11 mouse cellular contexts compared by ENCODE assay signal in genomic region chr17:81481843-81482490, GRCm38 (mm10). TPM values are rescaled to one million over a fixed set of nuclear protein-coding genes. Genes with fewer than 3 reads are reported as not detected.
DNase-seq lines count a peak whose midpoint lies in the region; ATAC-seq and TF ChIP-seq lines count a peak whose summit lies in the region.
"Had no signal": no experiment of that assay in that cellular context is flagged by ENCODE, and none has a peak within 500 bp of the region (broad histone marks: within the 10 kb centered on the region; RNA-seq: fewer than 3 reads in every experiment).

No protein-coding gene starts in this region.

- WGBS in heart, embryonic 13.5 days, result 39% methylated on average over 11 of the region's 11 CpGs
- 45% methylated on average over 11 of the region's 11 CpGs for WGBS in midbrain, postnatal 0 days
- 86% methylated on average over 11 of the region's 11 CpGs for whole genome bisulfite sequencing in kidney, embryonic 15.5 days
- 88% methylated on average over 11 of the region's 11 CpGs for WGBS in intestine, postnatal 0 days

- H3K4me1 ChIP-seq in heart, embryonic 13.5 days, result peaks cover 73% of the 10 kb centered on the region
- 0 out of 2 replicates have a peak, but pooled peaks cover 6% of the 10 kb centered on the region for H3K4me1 ChIP-seq in midbrain, postnatal 0 days (ENCODE audit: insufficient read depth, low read length)
- peaks cover 12% of the 10 kb centered on the region for H3K4me1 ChIP-seq in kidney, embryonic 15.5 days
- no peaks in the 10 kb centered on the region for H3K4me1 ChIP-seq in intestine, postnatal 0 days (replicated peaks; ENCODE audit: control insufficient read depth, insufficient read depth, low read length)

- peak overlapping the region; percentile 71 for H3K27ac ChIP-seq in layer of hippocampus, adult 2 months
- peak overlapping the region; percentile 89 for H3K27ac ChIP-seq in heart, embryonic 13.5 days (replicated peaks)
- H3K27ac ChIP-seq in midbrain, postnatal 0 days (ENCODE audit: low read depth, low read length), result no peak overlapping the region
- H3K27ac ChIP-seq in kidney, embryonic 15.5 days, result no peak overlapping the region
- no peak overlapping the region for H3K27ac ChIP-seq in intestine, postnatal 0 days (ENCODE audit: low read depth, low read length)

- DNase-seq in layer of hippocampus, adult 2 months (ENCODE audit: low spot score in 2 of 2), result peak in 1 of 2 experiments; percentile 46
- DNase-seq in layer of hippocampus, adult 11-12 months (ENCODE audit: low spot score), result no peak
- peak; percentile 3 for DNase-seq in embryo, embryonic 9.5 days (ENCODE audit: extremely low spot score)
- peak; percentile 58 for DNase-seq in midbrain, postnatal 0 days (ENCODE audit: low spot score)

- TF ChIP-seq CTCF in layer of hippocampus, adult 2 months (conservative IDR thresholded peaks at IDR 0.05), result no peak
- TF ChIP-seq CTCF in midbrain, postnatal 0 days (IDR thresholded peaks at IDR 0.05), result no peak
- no peak for TF ChIP-seq CTCF in intestine, postnatal 0 days (IDR thresholded peaks at IDR 0.05; ENCODE audit: low read depth)

- H3K9me3 ChIP-seq in heart, embryonic 13.5 days, result no peaks in the 10 kb centered on the region
- H3K9me3 ChIP-seq in midbrain, postnatal 0 days (ENCODE audit: low read length), result no peaks in the 10 kb centered on the region
- H3K9me3 ChIP-seq in kidney, embryonic 15.5 days (replicated peaks), result no peaks in the 10 kb centered on the region
- no peaks in the 10 kb centered on the region for H3K9me3 ChIP-seq in intestine, postnatal 0 days (ENCODE audit: control insufficient read depth)

- H3K36me3 ChIP-seq in heart, embryonic 13.5 days, result peaks cover 10% of the 10 kb centered on the region; the same call in 1 of the 2 replicates
- H3K36me3 ChIP-seq in midbrain, postnatal 0 days (ENCODE audit: insufficient read depth, low read length), result no peaks in the 10 kb centered on the region
- no peaks in the 10 kb centered on the region for H3K36me3 ChIP-seq in kidney, embryonic 15.5 days
- H3K36me3 ChIP-seq in intestine, postnatal 0 days (ENCODE audit: control insufficient read depth, insufficient read depth), result no peaks in the 10 kb centered on the region

- H3K9ac ChIP-seq in heart, embryonic 13.5 days, result peak overlapping the region; percentile 47
- no peak overlapping the region for H3K9ac ChIP-seq in midbrain, postnatal 0 days (replicated peaks; ENCODE audit: low read length, poor library complexity, severe bottlenecking)
- no peak overlapping the region for H3K9ac ChIP-seq in kidney, embryonic 15.5 days
- no peak overlapping the region for H3K9ac ChIP-seq in intestine, postnatal 0 days (ENCODE audit: low read depth, low read length)

- no peaks in the 10 kb centered on the region for H3K27me3 ChIP-seq in heart, embryonic 13.5 days (replicated peaks)
- H3K27me3 ChIP-seq in midbrain, postnatal 0 days (ENCODE audit: insufficient read depth, low read length), result no peaks in the 10 kb centered on the region
- no peaks in the 10 kb centered on the region for H3K27me3 ChIP-seq in kidney, embryonic 15.5 days
- H3K27me3 ChIP-seq in intestine, postnatal 0 days (replicated peaks; ENCODE audit: control insufficient read depth, insufficient read depth, low read length), result no peaks in the 10 kb centered on the region

- H3K4me2 ChIP-seq in heart, embryonic 13.5 days, result peak overlapping the region; percentile 55
- H3K4me2 ChIP-seq in midbrain, postnatal 0 days (ENCODE audit: low read depth, low read length, poor library complexity, severe bottlenecking), result no peak overlapping the region
- no peak overlapping the region for H3K4me2 ChIP-seq in kidney, embryonic 15.5 days
- no peak overlapping the region for H3K4me2 ChIP-seq in intestine, postnatal 0 days (replicated peaks; ENCODE audit: low read depth)

- no peak overlapping the region for H3K4me3 ChIP-seq in layer of hippocampus, adult 2 months
- H3K4me3 ChIP-seq in heart, embryonic 13.5 days, result no peak overlapping the region
- H3K4me3 ChIP-seq in midbrain, postnatal 0 days (ENCODE audit: low read depth, low read length), result no peak overlapping the region
- no peak overlapping the region for H3K4me3 ChIP-seq in kidney, embryonic 15.5 days (replicated peaks)
- no peak overlapping the region for H3K4me3 ChIP-seq in intestine, postnatal 0 days (ENCODE audit: low read depth, low read length)

- ATAC-seq in heart, embryonic 13.5 days (ENCODE audit: extremely low read depth, insufficient number of reproducible peaks, low FRiP score, low TSS enrichment), result no peak
- ATAC-seq in midbrain, postnatal 0 days (ENCODE audit: low FRiP score), result peak; percentile 50; the same call in 1 of the 2 replicates
- no peak for ATAC-seq in kidney, embryonic 15.5 days (replicated peaks; ENCODE audit: low FRiP score)
- no peak for ATAC-seq in intestine, postnatal 0 days
- ATAC-seq in granulocyte monocyte progenitor cell, adult 5-6 weeks (replicated peaks; ENCODE audit: poor library complexity, severe bottlenecking), result no peak

RNA-seq across cellular contexts. Expression of gene Gm11096, which starts 40.4 kb away (rescaled TPM):
- not detected for total RNA-seq in layer of hippocampus, adult 2 months (2021)
- polyA plus RNA-seq in heart, embryonic 13.5 days (2015; fragmentation: Nextera tagmentation; extraction: Ambion mirVana), result not detected in 2 replicates
- not detected in 2 replicates for total RNA-seq in midbrain, postnatal 0 days (2014; rRNA removed)
- not detected in 2 replicates for polyA plus RNA-seq in midbrain, postnatal 0 days (2015; fragmentation: Nextera tagmentation; extraction: Ambion mirVana)
- polyA plus RNA-seq in kidney, embryonic 15.5 days (2015; fragmentation: Nextera tagmentation; extraction: Ambion mirVana), result not detected in 2 replicates
- not detected in 2 replicates for polyA plus RNA-seq in intestine, postnatal 0 days (2015; fragmentation: Nextera tagmentation; extraction: Ambion mirVana)
- total RNA-seq in granulocyte monocyte progenitor cell, adult 5-6 weeks (2014; fragmentation: Nextera tagmentation), result not detected in 2 replicates
- not detected in 2 replicates for total RNA-seq in granulocyte monocyte progenitor cell, adult 5-6 weeks (2017)
- total RNA-seq: adrenal gland, postnatal 36 days had no signal
- polyA plus RNA-seq: gonadal fat pad, adult 2 months; stomach, embryonic 16.5 days had no signal

Comparison
In these comparisons a context has a peak if more than half of its experiments do, and no peak if none do; other contexts are left out.
1. H3K27ac ChIP-seq: peak in layer of hippocampus, adult 2 months (single experiment) and heart, embryonic 13.5 days (single experiment); none in midbrain, postnatal 0 days (single experiment), kidney, embryonic 15.5 days (single experiment) and intestine, postnatal 0 days (single experiment).